Mouse (Mus musculus) layer of hippocampus, postnatal 25 days (tissue): ENCODE measurements around the gene Fxyd1. TPM values are rescaled to one million over a fixed set of nuclear protein-coding genes. Genes with fewer than 3 reads are reported as not detected.

Experiments
- DNase-seq, 2 experiments: peaks; one replicate each; pipeline ENCODE4 v3.0.0; 2022; ENCODE audit warnings: mixed read lengths in 2 of 2, low spot score in 1 of 2; ENCODE audit errors: extremely low spot score in 1 of 2
- microRNA-seq, 2 experiments: library from miRNA; unstranded; fragments of <30 nt; microRNA quantifications; one replicate each; pipeline ENCODE4 v1.2.0; 2021
- total RNA-seq, 2 experiments: library from RNA; stranded (reverse); gene quantifications; 2 replicates each; pipeline ENCODE4 v1.2.3; 2021

The Fxyd1 gene
- total RNA-seq, 2 experiments from 2014 or later, result 103 to 113 TPM

DNA sequence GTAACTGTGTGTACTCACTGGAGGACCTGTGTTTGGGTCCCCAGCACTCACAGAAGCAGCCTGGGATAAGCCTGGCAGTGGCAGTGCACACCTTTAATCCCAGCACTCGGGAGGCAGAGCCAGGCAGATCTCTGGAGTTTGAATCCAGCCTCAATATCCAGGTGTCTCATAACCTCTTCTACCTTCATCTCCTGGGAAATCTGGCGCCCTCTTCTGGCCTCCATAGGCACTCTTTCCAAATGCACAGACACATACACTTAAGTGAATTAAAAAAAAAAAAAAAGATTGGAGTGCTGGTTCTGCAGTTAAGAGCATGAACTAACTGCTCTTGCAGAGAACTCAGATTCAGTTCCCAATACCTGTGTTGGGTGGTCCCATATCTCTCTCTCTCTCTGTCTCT is 26.3 kb downstream of the Fxyd1 start:
- DNase-seq, result no peak

GRCm38 (mm10) chr7:31028609-31029008 is 28.4 kb downstream of the Fxyd1 start:
- DNase-seq, result no peak

DNA sequence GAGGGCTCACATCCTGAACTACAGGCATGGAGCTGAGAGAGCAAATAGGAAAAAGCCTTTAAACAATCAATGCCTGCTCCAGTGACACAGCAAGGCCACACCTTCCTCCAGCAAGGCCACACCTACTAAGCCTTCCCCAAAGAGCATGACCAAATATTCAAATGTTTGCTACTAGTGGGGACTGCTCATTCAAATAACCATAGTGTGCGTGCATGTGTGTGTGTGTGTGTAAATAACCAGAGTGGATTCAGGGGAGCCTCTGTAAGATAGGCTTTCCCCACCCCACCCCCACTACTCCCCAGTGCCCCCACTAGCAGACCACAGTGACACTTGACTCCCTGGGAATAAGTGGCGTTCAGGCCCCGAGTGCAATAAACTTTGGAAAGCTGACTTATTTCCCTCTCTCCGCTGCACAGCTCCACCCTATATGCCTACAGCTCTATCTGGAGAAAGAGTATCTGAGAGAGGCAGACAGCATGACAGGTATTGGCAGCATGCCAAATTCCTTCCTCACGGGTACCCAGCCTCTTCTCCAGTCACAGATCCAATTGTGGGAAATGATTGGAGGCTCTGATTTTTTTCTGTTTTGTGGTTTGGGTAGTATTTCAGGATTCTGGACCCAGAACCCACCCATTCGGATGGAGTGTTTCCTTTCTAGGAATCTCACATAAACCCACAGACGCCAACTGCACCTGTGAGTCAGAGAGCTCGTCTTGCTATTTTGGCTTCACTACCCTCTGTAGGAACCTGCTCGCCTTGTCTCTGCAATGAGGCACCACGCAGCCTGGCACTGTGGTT is 39.7 kb downstream of the Fxyd1 start:
- DNase-seq, result peak in 1 of 2 experiments; percentile 13

GRCm38 (mm10) chr7:31012971-31013370 is 44.0 kb downstream of the Fxyd1 start:
- no peak for DNase-seq

DNA sequence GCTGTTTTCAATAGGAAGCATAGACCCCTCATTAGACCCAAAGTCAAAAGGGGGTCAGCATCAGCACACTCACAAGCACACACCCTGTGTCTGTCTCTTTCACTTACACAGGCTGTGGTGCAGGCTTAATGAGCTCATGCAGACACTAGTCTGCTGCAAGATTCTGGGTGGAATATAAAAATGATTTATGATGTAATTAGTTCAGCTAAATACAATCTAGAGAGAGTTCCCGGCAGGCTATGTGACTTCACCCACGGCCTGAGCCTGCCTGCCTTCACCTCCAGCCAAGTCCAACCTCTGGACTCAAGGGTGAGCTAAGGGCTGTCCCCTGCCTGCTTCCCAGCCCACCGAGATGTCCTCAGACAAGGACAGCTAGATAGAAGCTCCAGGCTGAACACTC is 48.1 kb downstream of the Fxyd1 start:
- DNase-seq, result no peak

DNA sequence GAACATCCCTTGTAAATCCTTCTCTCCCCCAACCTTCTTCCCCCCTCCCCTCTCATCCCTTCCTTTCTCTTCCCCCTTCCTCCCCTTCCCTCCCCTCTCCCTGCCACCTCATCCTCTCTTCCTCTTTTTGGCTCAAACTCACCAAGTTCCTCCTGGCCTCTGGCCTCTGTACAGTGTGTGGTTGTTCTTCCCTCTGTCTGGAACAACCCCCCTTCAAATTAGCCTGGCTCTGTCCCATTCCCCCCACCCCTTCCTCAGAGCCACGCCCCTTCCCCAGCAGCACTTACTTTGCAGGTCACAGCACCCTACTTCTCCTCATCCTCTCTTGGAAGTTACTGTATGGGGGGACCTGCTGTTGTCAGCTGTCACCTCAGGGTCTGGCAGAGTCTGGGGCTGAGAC is 48.8 kb downstream of the Fxyd1 start:
- no peak for DNase-seq

DNA sequence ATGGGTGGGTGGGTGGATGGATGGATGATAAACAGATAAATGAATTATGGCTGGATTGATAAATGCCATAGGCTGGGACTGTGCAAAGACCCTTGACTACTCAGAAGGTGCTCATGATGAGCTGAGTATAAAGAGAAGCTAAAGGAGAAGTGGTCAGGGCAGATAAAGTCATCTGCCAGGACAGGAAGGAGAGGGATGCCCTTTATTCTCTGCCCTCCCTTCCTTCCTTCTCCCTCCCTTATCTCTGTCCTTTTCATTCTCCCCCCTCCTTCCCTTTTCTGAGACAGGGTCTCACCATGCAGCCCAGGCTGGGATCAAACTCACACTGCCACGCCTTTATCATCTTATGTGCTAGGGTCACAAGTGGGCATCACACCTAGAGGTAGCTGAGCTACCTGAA is 49.2 kb downstream of the Fxyd1 start:
- DNase-seq, result no peak

GRCm38 (mm10) chr7:31002650-31003049 is 54.3 kb downstream of the Fxyd1 start:
- no peak for DNase-seq

Small RNAs within 50 kb of the gene (microRNA-seq; reads per million reads assigned to microRNA genes)
- 0 reads per million in 2 experiments for gene Mir7050

Other genes starting within 250 kb of the Fxyd1 start
- not detected for gene Ffar2, start 233.4 kb downstream of the Fxyd1 start, total RNA-seq
- not detected for gene Ffar3, start 201.0 kb downstream of the Fxyd1 start, total RNA-seq
- gene Ffar1, start 195.6 kb downstream of the Fxyd1 start, total RNA-seq, result not detected
- gene Cd22, start 176.9 kb downstream of the Fxyd1 start, total RNA-seq, result not detected
- 100 to 1,000 TPM; 319 to 342 TPM for gene Mag, start 142.3 kb downstream of the Fxyd1 start, total RNA-seq
- gene Hamp2, start 132.5 kb downstream of the Fxyd1 start, total RNA-seq, result not detected
- not detected for gene Hamp, start 113.2 kb downstream of the Fxyd1 start, total RNA-seq
- 100 to 1,000 TPM; 124 to 126 TPM for gene Usf2, start 100.4 kb downstream of the Fxyd1 start, total RNA-seq
- gene Lsr, start 83.7 kb downstream of the Fxyd1 start, total RNA-seq, result 1 to 10 TPM; 6.3 to 8.4 TPM
- gene Fam187b, start 83.4 kb downstream of the Fxyd1 start, total RNA-seq, result under 1 TPM; 0.22 to 0.45 TPM
- 10 to 100 TPM; 20.2 to 22.7 TPM for gene Fxyd5, start 14.7 kb downstream of the Fxyd1 start, total RNA-seq
- gene Fxyd7, start 5.7 kb downstream of the Fxyd1 start, total RNA-seq, result 100 to 1,000 TPM; 151 to 157 TPM
- 10 to 100 TPM; 31.9 to 36.1 TPM for gene Lgi4, start 2.1 kb upstream of the Fxyd1 start, total RNA-seq
- not detected for gene Fxyd3, start 19.5 kb upstream of the Fxyd1 start, total RNA-seq
- gene Hpn, start 58.1 kb upstream of the Fxyd1 start, total RNA-seq, result 1 to 10 TPM; 2.3 to 4.2 TPM
- 100 to 1,000 TPM; 548 to 608 TPM for gene Scn1b, start 69.8 kb upstream of the Fxyd1 start, total RNA-seq
- gene Gramd1a, start 98.7 kb upstream of the Fxyd1 start, total RNA-seq, result 100 to 1,000 TPM; 108 to 126 TPM
- gene Scgb2b2, start 233.3 kb upstream of the Fxyd1 start, total RNA-seq, result not detected
- not detected for gene Scgb1b2, start 234.6 kb upstream of the Fxyd1 start, total RNA-seq